Mouse (Mus musculus): ENCODE data around the gene Nanog.

GRCm38 (mm10) chr6:122695398-122695797, 11.9 kb upstream of the Nanog start:
- no peak for TF ChIP-seq CTCF (IDR thresholded peaks at IDR 0.05)
- no peak for TF ChIP-seq EP300 (IDR thresholded peaks at IDR 0.05)

Measured in lung, postnatal 0 days (tissue).